Mouse (Mus musculus): ENCODE measurements around the gene Kif21b.

Kif21b gene

DNA sequence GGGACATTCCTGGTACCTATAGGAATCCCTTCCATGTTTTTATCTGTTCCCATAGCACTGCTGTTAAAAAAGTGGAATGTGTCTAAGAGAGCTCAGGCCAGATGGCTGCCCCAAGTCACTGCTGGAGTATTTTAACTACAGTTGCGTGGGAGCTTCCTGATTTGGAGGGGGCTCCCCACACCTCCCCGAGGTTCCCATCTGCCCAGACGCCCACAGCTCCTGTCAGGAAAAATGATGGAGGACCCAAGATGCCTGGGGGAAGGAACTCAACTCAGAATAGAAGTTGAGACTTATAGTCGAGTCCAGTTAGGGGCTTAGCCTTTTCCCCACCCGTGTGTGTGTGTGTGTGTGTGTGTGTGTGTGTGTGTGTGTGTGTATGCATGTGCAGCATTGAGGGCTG lies 2.8 kb upstream of the Kif21b start:
- DNase-seq (ENCODE audit: extremely low read depth, low read depth, low spot score) = no peak

DNA sequence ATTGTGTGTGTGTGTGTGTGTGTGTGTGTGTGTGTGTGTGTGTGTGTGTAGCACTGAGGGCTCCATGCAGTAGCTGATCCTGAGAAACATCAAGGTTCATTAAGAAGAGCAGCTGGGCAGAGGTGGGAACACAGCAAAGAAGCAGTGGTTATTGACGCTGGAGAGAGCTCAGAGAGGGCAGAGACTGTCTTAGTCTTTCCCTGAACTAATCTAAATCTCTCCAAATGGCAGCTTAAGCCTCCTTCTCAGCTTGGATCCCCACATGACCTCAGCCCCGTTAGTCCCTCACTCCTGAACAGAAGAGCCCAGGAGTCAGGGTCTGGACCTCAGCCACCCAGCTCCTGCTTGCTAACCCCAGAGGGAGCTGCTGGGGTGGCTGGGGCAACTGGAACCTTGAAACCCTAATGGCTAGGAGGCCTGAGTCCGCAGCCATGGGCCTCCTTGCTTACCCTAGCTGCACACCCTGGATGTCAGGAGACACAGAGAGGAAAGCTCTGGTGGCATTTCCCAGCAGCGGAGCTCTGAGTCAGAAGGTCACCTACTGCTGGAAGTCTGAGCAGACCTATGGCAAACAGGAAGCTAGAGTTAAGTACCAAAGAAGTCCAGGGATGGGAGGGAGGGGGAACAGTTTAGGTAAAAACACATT lies 2.1 kb upstream of the Kif21b start:
- DNase-seq (ENCODE audit: extremely low read depth, low read depth, low spot score) = no peak

DNA sequence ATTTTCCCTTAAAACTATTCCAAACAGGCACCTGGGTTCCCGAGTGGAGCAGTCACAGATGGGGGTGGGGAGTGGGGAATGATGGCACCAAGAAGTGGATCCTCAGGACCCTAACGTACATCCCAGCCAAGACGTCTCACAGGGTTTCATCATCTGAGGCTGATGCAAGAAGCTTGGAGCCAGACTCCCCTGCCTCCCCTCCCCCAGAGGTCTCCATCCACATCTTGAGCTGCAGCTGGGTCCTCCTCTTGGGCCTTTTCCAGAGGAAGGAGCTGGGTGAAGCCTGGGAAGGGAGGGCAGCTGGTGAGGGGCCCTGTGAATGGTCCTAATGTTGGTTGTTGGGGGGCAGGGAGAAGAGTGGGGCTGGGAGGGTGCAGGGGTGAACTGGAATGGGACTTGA lies 1.1 kb upstream of the Kif21b start:
- DNase-seq (ENCODE audit: extremely low read depth, low read depth, low spot score) = no peak

DNA sequence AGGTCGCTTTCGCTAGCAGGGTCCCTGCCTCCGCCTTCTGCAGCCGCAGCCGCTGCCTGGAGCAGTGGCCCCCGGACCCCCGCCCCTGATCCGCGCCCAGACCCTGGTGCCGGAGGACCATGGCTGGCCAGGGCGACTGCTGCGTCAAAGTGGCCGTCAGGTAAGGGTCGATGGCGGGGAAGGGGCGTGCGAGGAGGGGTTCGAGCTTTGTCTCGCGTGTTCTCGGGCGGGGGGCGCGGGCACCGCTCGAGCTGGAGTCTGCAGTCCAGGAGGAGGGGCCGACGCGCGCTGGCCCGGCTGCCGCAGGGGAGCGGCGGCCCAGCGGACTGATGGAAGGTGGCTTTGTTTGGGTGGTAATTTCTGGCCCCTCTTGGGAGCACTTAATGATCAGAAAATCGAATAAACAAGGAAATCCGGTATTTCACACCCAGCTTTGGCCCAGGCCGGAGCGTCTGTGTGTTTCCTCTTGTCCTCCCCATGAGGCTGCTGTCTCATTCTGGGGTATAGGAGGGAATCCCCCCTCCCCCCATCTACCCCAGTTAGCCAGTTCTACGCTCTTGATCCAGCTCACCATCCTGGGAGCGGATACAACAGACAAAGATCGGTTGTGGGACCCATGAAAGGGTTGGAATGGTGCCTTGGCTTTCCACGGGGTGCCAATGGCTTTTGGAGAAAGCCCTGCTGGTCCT lies 558 bp downstream of the Kif21b start:
- DNase-seq (ENCODE audit: extremely low read depth, low read depth, low spot score) = no peak

DNA sequence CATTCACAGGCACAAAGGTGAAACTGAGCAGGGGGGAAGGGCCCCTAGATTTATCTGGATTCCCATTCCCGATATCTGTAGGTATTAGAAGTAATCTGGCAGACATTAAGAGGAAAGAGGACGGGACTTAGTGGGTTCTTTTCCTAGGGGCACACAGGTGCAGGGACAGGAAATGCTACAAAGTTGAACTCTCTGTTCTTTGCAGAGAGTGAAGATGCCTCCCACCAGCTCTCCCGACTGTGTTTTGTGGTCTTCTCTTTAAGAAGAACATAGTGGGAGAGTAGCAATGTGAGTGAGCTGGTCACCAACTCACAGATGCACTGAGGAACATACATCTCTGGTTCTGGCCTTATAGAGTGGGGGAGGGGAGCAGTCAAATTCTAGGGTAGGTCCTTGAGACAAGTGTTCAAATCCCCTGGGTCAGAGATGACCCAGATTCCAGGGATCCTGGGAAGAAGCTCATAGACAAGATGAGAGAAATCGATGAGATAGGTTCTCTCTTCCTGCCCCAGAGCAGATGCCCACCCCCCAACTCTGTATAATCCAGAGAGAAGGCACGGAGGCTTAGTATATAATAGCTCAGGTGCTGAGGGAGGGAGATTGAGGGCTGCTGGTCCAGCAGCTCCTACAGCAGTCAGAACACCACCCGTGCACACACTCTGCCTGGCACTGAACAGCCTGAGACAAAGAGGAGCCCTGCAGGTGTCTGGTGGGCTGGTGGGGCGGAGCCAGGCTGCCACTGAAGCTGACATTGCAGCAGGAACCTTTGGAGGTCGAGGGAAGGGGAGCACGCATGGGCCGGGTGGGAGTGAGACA lies 1.4 kb downstream of the Kif21b start:
- no peak for DNase-seq (ENCODE audit: extremely low read depth, low read depth, low spot score)

DNA sequence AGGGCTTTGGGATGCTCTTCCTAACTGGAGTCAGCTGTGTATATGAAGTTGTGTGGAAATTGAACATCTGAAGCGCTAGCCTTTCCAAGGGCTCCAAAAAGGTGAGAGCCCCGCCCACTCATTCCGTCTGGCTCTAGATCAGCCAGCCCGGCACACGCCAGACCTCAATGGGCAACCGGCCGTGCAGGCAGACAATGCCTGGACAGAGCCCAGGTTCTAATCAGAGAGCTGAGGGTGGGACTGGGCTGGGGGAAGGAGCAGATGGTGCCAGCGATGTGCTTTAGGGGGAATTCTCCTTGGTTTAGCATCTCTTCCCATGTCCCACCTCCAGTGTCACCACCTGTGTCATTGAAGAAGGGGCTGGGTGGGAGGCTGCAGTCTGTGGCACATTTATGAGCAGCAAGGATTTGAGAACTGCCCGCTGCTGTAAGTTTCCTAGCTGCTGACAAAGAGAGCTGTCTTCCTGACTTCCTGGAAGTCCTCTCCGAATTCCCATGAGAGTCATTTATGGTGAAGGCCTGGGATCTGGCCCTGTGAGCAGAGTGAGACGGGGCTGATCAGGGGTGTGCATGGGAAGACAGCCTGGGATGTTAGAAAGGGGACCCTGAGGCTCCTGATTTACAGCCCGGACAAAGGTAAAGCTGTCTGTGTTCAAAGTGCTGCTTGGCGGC lies 2.5 kb downstream of the Kif21b start:
- DNase-seq (ENCODE audit: extremely low read depth, low read depth, low spot score) = no peak

DNA sequence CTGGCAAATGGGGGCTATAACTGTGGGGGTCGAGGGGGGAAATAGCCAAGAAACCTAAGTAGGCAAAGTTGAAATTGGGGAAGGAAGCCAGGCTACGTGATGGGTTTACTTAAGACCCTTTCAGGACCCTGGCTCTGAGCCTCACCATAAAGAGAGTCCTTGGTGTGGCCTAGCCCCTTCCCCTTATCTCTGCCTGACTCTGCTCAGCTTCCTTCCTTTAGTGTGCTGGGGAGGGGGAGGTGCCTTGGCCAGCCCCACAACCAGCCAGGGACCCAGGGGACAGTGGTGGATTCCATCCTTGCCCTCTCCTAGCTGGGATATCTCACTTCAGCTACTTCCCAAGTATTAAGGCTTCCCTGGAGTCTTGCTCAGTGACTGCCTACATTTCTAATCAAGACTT lies 3.4 kb downstream of the Kif21b start:
- DNase-seq (ENCODE audit: extremely low read depth, low read depth, low spot score) = no peak

DNA sequence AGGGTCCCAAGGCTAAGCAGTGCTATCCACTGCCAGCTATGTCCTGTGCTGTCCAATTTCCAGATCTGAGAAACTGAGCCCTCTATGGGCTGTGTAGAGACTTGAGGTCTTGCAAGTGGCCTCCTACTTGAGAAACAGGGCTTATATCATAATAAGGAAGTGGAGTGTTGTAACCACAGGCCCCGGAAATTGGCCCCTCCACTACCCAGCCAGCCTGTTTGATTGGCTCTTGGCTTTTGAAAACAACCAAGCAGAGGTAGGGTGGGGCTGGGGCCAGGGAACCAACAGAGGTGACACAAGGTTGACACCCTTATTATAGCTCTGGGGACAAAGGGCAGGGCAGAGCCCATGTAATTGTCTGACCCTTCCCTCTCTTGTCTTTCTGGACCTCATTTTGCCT lies 3.9 kb downstream of the Kif21b start:
- DNase-seq (ENCODE audit: extremely low read depth, low read depth, low spot score) = no peak

DNA sequence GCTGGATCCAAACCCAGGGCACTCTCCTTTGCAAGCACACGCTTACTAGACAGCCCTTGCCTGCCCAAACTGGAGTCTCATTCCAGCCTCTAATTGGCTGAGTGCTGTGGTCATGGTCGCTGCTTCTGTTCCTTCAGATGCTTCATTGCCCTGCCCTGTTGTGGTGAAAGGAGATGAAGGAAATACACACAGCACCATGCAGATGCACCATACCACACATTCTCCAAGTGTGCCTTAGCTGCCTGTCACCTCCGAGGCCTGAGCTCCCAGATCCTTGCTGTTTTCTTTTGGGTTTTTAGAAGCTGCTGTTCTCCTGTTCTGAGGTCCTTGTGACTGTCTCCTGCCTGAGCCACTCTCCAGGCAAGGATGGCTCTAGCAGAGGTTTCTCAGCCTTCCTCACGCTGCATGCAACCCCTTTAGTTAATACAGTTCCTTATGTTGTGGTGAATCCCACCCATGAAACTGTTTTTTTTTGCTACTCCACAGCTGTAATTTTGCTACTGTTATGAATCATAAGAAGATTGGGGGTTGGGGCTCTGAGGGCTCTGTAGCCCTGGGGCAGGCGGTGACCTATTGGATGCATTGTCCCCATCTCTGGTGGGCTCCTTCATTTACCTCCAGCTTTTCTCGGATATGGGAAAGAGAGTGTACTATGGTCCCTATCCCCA lies 4.7 kb downstream of the Kif21b start:
- DNase-seq (ENCODE audit: extremely low read depth, low read depth, low spot score) = no peak

DNA sequence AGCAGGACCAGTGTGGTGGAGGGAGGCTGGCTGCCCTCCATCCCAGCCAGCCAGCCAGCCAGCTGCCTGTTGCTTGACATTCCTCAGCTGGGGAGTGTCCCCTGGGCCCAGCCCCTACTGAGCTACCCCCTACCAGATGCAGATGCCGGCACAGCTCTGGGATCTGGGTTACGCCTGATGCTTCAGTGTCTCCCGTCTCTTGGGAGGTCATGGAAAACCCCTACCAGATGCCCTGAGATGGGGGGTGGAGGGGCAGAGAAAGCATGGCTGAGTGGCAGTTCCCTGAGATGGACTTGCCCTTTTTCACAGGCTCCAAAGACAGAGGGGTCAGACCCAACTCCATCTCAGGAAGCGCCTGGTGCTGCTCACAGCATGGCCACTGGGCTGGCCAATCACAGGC lies 5.4 kb downstream of the Kif21b start:
- DNase-seq (ENCODE audit: extremely low read depth, low read depth, low spot score) = no peak

DNA sequence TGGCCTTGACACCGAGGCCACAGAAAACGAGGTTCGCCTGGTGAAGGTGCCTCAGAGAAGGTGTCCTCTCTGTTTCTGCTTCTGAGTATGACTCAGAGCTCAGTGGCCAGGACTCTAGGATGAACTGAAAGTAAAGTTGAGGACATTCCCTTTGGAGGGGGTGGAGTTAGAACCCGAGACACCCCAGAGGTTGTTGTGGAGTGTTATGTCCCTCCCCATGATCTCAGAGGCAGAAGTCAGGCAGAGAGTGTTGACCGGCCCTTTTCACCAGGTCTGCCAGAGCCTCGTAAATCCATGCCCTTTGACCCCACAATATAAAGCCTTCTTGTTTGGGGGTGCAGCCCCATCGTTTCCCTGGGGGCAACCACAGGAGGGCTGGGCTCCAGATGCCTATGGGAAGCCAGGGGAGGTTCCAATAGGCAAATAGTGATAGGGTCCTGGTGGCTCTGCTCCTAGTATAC lies 5.9 kb downstream of the Kif21b start:
- no peak for DNase-seq (ENCODE audit: extremely low read depth, low read depth, low spot score)

DNA sequence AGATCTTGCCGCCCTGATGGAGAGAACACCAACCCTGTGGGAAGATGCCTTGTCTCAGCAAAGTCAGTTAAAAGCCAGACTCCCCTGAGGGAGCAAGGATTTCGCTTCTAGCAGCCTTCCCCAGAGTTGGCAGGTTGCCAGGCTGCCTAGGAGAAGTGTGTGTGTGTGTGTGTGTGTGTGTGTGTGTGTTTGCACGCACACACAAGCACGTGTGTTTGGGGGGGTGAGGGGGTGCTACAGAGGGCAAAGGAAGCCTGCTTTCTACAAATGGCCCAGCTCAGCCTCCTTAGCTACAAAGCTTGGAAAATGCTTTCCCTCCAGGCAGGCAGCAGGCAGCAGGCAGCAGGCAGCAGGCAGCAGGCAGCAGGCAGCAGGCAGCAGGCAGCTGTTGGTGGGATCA lies 6.4 kb downstream of the Kif21b start:
- no peak for DNase-seq (ENCODE audit: extremely low read depth, low read depth, low spot score)

DNA sequence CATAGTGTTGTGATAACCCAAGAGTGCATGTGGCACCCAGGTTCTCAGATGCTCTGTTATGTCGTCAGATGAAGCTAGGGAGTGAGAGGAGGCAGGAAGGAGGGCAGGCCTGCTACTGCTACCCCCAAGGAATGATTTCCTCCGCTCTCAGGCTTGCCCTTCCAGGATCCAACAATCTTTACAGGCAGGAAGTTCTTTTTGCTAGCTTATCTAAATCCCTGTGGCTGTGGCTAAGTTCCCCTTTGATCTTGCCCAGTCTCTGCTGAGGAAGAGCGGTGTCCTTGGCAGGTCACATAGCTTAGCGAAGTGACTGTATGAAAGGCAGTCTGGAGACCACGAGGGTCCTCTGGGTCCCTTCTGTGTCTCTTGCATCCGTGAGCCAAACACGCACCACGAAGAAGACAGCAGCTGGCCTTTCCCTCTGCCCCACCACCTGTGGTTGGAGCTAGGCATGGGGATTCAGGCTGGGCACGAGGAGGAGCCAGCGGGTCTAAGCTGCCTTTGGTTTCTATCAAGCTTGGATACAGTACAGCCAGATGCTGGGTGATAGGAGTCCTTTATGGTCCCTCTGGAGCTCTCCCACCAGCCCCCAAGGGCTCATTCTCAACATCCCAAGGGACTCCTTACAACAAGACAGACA lies 7.1 kb downstream of the Kif21b start:
- DNase-seq (ENCODE audit: extremely low read depth, low read depth, low spot score) = no peak

DNA sequence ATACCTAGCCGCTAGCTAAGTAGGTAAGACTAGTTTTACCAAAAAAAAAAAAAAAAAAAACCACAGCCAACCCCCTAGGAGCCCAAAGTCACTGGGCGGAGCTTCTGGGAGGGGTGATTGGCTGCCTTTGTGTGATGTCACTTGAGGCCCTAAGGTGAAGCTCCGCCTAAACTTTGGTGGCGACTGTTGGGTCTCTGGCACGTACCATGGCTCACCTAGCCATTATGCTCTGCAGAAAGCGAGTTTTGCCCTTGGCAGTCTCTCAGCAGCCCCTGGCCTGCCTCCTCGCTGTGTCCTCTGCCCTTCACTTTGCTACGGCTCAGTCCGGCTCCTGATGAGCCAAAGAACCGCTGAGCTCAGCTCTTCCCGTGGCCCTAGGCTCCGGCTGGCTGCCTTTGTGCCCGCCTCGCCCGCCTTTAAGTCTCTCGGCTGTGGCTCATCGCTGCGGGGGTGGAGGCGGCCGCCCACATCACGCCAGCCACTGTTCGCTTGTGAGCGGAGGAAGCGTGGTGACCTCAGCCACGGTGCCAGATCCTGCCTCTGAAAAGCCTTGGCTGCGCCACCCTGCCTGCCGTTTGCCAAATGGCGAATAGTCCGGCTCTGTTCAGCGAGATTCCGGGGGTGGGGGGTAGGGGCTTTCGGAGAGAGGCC lies 8.9 kb downstream of the Kif21b start:
- no peak for DNase-seq (ENCODE audit: extremely low read depth, low read depth, low spot score)

DNA sequence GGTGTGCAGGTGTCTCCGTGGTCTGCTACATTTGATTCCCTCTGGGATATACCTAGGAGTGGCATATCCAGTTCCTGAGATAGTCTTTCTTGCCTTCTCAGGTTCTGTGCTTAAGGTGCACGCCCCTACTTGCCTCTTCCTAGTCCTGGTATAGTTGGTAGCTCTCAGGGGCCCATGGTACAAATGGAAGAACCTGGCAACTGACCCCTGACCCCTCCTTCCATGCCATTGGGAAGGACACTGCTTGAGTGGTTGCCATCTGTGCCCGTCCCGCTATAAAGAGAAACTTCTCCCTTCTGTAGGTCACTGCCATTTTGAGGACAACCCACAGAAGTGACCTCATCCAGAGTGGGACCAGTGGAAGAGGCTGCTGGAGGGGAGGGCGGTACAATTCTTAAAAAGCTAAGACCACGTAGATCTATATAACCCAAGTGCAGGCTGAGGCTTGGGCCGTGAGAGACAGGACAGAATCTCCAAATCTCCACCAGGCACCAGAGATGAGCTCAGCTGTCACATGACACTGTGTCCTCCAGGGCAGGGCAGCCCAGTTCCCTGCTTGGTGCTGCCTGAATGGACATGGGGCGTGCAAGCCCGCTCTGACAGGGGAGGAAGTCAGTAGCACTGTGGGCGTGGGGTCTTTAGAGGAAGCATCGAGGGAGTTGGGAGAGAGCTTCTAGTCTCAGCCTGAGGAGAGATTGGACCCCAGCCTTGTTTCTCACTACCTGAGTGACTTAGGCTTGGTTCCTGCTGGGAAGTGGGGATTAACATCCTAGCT lies 10.2 kb downstream of the Kif21b start:
- DNase-seq (ENCODE audit: extremely low read depth, low read depth, low spot score) = no peak

DNA sequence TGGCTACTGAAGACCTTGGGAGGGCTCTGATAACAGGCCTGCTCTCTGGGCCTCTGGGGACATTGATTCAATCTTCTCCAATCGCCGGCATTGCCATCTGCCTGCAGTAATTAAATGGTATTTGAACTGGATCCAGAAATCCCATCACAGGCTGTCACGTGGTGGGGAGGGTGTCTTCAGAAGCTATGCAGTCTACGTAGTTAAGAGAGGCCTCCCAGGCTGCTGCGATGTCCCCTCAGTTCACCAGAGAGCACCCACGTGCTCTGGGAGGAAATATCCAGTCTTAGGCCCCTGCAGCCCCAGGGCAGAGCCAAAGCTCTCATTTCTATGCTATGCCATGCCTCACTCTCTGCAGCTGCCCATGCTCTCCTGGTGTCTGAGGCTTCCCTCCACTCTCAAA lies 11.1 kb downstream of the Kif21b start:
- DNase-seq (ENCODE audit: extremely low read depth, low read depth, low spot score) = no peak

DNA sequence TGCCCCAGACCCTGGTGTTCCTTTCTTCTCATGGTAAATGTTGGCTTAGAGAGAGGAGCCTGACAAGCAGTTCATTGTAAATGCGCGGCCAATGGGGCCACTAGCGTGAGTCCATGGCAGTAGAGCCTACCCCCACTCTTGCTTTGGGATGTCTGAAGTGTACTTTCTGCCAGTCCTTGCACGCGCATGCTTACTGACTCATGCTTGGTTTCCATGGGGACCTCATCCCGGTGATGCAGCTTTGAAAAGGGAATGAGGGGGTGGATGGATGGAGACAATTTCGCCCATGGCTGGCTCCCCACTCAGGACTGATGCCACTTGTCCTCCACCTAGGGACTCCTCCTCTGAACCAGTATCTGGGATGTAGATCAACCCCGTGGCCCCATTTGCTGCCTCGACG lies 12.3 kb downstream of the Kif21b start:
- DNase-seq (ENCODE audit: extremely low read depth, low read depth, low spot score) = no peak

DNA sequence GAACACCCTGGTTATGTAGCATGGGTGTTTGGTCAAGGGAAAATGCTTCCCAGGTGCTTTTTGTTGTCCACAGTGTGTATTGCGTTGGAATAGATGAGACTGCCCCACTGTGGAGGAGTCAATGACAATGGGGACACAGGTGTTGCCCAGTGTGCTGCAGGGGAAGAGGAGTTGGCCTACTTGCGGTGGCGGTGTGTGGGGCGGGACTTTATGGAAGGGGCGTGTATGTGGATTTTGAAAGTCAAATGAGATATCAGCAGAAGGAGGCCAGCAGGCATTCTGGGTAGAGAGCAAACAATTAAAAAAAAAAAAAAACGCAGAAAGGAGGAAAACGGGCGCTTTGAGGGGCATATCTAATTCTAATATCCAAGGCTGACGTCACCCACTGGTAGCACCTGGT lies 18.5 kb downstream of the Kif21b start:
- DNase-seq (ENCODE audit: extremely low read depth, low read depth, low spot score) = no peak

DNA sequence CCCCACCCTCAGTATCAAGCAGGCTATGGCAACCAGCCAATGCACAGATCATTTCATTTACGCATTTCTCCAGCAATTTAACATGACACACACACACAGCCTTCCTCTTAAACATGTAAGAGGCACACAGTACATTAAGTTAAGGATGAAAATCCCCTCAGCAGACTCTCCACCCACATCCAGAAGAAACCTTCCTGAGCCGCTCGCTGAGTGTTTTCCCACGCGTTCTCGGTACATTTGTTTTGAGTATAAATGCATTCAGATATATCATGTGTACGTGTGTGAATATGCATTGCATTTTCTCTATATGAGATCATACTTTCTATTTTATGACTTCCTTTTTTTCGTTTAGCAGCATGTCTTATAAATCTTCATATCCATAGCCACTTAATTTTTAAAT lies 20.2 kb downstream of the Kif21b start:
- DNase-seq (ENCODE audit: extremely low read depth, low read depth, low spot score) = no peak

All from fat pad, adult 2 months (tissue).